Mouse (Mus musculus): ENCODE data around the gene AU022751. TPM values are rescaled to one million over a fixed set of nuclear protein-coding genes. Genes with fewer than 3 reads are reported as not detected.
"Not testable (repeated sequence)": the region's sequence is repeated elsewhere in the genome, so short reads cannot be mapped to it uniquely, and the experiment has no call there.

Gene AU022751
- not detected for polyA plus RNA-seq (2017; shearing (Covaris generic))

DNA sequence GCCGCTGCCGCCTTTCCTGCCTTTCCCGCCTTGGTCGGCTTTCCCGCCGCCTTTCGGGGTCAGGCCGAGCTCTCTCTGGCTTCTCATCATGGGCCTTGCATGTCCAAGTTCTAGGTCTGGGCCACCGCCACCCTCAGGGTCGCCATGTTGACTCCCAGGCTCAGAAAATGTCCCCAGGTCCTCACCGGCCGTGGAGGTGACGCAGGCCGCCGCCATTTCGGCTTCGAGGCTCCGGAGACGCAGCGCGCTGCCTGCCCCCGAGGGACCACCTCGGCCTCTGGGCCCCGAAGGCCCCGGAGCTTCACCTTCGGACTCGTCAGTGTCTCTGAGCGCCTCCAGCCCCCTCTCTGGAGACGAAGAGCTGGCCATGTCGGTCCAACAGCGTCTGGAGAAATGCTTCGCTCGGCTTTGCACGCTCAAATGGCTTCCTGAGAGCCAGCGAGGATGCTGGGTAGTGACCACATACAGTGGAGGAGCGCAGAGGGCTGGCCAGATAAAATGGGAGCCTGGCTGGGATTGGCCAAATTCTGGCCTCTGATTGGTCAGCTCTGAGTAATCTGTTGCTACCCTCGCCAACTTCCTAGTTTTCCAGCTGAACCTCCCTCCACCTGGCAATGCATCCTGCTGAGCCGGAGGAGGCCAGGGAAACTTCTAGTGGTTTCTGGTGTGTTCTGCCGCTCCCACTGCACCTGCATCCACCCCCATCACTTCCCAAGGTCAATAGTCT, at the start of gene AU022751:
AU022751 (minus strand) TSS at position 466 of the 727 bp plus-strand sequence.
- ATAC-seq, result no peak

GRCm38 (mm10) chrX:6091996-6092757, 9.0 kb upstream of the AU022751 start:
- no peak for ATAC-seq

- no peak for ATAC-seq
Measured at GRCm38 (mm10) chrX:6091547-6091946, 8.3 kb upstream of the AU022751 start.

DNA sequence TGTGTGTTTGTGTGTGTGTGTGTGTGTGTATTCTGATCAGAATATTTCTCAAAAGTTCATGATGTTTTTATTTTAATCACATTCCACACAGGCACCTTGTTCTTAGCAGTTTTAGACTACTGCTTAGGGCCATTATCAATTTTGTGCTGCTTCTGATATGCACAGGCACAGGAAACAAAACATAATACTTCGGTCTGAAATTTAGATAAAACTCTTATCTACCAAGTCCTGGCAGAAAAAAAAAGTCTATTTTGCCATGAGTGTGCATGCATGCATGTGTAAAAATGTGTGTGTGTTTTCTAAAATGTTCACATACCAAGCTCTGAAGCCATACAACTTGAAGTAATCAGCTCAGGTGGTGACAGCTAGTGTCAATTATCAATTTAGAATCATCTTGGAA, 21.7 kb downstream of the AU022751 start:
- ATAC-seq, result no peak

DNA sequence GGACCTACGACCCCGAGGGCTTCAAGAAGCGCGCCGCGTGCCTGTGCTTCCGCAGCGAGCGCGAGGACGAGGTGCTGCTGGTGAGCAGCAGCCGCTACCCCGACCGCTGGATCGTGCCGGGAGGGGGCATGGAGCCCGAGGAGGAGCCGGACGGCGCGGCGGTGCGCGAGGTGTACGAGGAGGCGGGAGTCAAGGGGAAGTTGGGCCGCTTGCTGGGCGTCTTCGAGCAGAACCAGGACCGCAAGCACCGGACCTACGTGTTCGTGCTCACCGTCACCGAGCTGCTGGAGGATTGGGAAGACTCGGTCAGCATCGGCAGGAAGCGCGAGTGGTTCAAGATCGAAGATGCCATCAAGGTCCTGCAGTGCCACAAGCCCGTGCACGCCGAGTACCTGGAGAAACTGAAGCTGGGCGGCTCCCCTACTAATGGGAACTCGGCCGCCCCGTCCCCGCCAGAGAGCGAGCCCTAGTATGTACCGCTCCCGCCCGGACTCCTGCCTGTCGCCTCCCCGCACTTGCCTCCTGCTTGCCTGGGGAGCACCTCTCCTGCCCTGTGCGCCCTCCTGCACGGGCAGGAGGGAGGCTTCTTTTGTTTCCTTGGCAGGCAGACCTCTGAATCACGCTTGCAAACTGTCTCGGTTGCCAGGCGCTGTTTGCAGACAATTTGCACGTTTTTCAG, 35.1 kb downstream of the AU022751 start:
- ATAC-seq, result not testable (repeated sequence)

DNA sequence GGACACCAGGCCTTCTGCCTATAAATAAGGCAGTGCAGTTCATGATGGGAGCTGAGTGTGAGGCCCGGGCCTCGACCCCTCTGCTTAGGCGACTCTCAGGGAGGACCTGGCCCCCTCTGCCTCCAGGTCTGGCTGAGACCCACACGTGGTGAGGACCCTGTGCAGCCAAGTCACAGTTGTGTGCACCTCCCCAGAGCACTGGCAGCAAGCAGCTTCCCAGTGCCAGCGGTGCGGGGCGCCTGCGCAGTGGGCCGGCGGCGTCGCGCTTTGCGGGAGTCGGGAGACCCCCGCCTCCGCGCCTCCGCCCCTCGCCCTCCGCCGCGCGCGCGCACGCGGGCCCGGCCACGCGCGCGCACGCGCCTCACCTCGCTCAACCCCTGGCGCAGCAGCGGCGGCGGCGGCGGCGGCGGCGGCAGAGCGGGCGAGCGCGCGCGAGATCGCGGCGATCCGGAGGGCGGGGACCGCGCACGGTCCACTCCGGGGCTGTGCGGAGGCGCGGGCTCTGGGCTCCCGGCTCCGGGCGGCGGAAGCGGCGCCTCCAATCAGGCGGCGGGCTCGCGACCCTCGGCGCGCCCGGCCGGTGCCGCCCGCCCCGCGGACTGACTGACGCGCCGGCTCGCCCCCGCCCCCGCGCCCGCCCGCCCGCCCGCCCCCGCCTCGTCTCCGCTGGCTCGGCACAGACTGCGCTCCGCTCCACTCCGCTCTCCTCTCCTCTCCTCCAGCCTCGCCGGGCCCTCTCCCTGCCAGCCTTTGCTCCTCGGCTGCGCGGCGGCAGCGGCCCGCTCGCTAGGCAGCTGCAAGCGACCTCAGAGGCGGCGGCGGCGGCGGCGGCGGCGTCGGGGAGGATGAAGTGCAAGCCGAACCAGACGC, 35.9 kb downstream of the AU022751 start, which contains the start of gene Nudt11:
Nudt11 (plus strand) TSS at position 388 of the 870 bp plus-strand sequence.
- ATAC-seq, result not testable (repeated sequence)

Other genes starting within 250 kb of the AU022751 start
- not detected for gene Nudt11, start 36.0 kb downstream of the AU022751 start, polyA plus RNA-seq (2017; shearing (Covaris generic))
- not detected for gene Nudt10, start 89.6 kb upstream of the AU022751 start, polyA plus RNA-seq (2017; shearing (Covaris generic))
- not detected for gene Bmp15, start 237.3 kb upstream of the AU022751 start, polyA plus RNA-seq (2017; shearing (Covaris generic))

Measured in CD4-positive, CD25-positive, alpha-beta regulatory T cell, adult 4 months (primary cell).